Comparison of ENCODE assay signal across 11 mouse cellular contexts in genomic region chr10:42091546-42092168, GRCm38 (mm10).
A peak's percentile ranks its signal among the peaks of the same experiment; 100 is the strongest.
DNase-seq lines count a peak whose midpoint lies in the region; ATAC-seq and TF ChIP-seq lines count a peak whose summit lies in the region.
"Had no signal": no experiment of that assay in that cellular context is flagged by ENCODE, and none has a peak within 500 bp of the region (broad histone marks: within the 10 kb centered on the region; RNA-seq: fewer than 3 reads in every experiment).

No protein-coding gene starts in this region.

- WGBS in intestine, embryonic 14.5 days, result 66% methylated on average over 11 of the region's 11 CpGs
- WGBS in intestine, postnatal 0 days, result 73% methylated on average over 11 of the region's 11 CpGs
- 62% methylated on average over 11 of the region's 11 CpGs for WGBS in stomach, embryonic 15.5 days
- WGBS in hindbrain, embryonic 16.5 days, result 68% methylated on average over 11 of the region's 11 CpGs

- TF ChIP-seq CTCF in intestine, postnatal 0 days (IDR thresholded peaks at IDR 0.05; ENCODE audit: low read depth), result no peak

- H3K4me2 ChIP-seq in intestine, embryonic 14.5 days (ENCODE audit: low read length), result no peak overlapping the region
- no peak overlapping the region for H3K4me2 ChIP-seq in intestine, postnatal 0 days (replicated peaks; ENCODE audit: low read depth)
- no peak overlapping the region for H3K4me2 ChIP-seq in stomach, embryonic 15.5 days
- no peak overlapping the region for H3K4me2 ChIP-seq in hindbrain, embryonic 16.5 days (ENCODE audit: low read length)

- no peak overlapping the region for H3K27ac ChIP-seq in intestine, embryonic 14.5 days (ENCODE audit: low read depth)
- no peak overlapping the region for H3K27ac ChIP-seq in intestine, postnatal 0 days (ENCODE audit: low read depth, low read length)
- H3K27ac ChIP-seq in stomach, embryonic 15.5 days, result peak overlapping the region; percentile 4; the same call in 1 of the 2 replicates
- H3K27ac ChIP-seq in hindbrain, embryonic 16.5 days (ENCODE audit: low read depth, low read length), result no peak overlapping the region

- no peaks in the 10 kb centered on the region for H3K27me3 ChIP-seq in intestine, embryonic 14.5 days (replicated peaks; ENCODE audit: control insufficient read depth, insufficient read depth, low read length)
- no peaks in the 10 kb centered on the region for H3K27me3 ChIP-seq in intestine, postnatal 0 days (replicated peaks; ENCODE audit: control insufficient read depth, insufficient read depth, low read length)
- no peaks in the 10 kb centered on the region for H3K27me3 ChIP-seq in stomach, embryonic 15.5 days (replicated peaks)
- no peaks in the 10 kb centered on the region for H3K27me3 ChIP-seq in hindbrain, embryonic 16.5 days (replicated peaks; ENCODE audit: control insufficient read depth, insufficient read depth, low read length)
- H3K27me3 ChIP-seq: megakaryocyte, embryonic 14.5 days had no signal

- no peaks in the 10 kb centered on the region for H3K36me3 ChIP-seq in intestine, embryonic 14.5 days (ENCODE audit: control insufficient read depth, insufficient read depth, low read length)
- no peaks in the 10 kb centered on the region for H3K36me3 ChIP-seq in intestine, postnatal 0 days (ENCODE audit: control insufficient read depth, insufficient read depth)
- no peaks in the 10 kb centered on the region for H3K36me3 ChIP-seq in stomach, embryonic 15.5 days
- H3K36me3 ChIP-seq in hindbrain, embryonic 16.5 days (ENCODE audit: control insufficient read depth, insufficient read depth, low read length), result no peaks in the 10 kb centered on the region

- no peak overlapping the region for H3K4me3 ChIP-seq in intestine, embryonic 14.5 days (ENCODE audit: low read depth, low read length)
- H3K4me3 ChIP-seq in intestine, postnatal 0 days (ENCODE audit: low read depth, low read length), result no peak overlapping the region
- H3K4me3 ChIP-seq in stomach, embryonic 15.5 days (replicated peaks), result no peak overlapping the region
- H3K4me3 ChIP-seq in hindbrain, embryonic 16.5 days (ENCODE audit: low read length), result no peak overlapping the region
- H3K4me3 ChIP-seq: megakaryocyte, embryonic 14.5 days had no signal

- H3K9me3 ChIP-seq in intestine, embryonic 14.5 days (ENCODE audit: control insufficient read depth, low read length), result no peaks in the 10 kb centered on the region
- no peaks in the 10 kb centered on the region for H3K9me3 ChIP-seq in intestine, postnatal 0 days (ENCODE audit: control insufficient read depth)
- H3K9me3 ChIP-seq in stomach, embryonic 15.5 days, result no peaks in the 10 kb centered on the region
- H3K9me3 ChIP-seq in hindbrain, embryonic 16.5 days (ENCODE audit: control insufficient read depth, low read length), result no peaks in the 10 kb centered on the region

- H3K4me1 ChIP-seq in intestine, embryonic 14.5 days (replicated peaks; ENCODE audit: control insufficient read depth, insufficient read depth, low read length), result peaks cover 17% of the 10 kb centered on the region
- 0 out of 2 replicates have a peak, but pooled peaks cover 13% of the 10 kb centered on the region for H3K4me1 ChIP-seq in intestine, postnatal 0 days (replicated peaks; ENCODE audit: control insufficient read depth, insufficient read depth, low read length)
- H3K4me1 ChIP-seq in stomach, embryonic 15.5 days, result peaks cover 22% of the 10 kb centered on the region
- peaks cover 10% of the 10 kb centered on the region for H3K4me1 ChIP-seq in hindbrain, embryonic 16.5 days (ENCODE audit: control insufficient read depth, insufficient read depth, low read depth, low read length)

- H3K9ac ChIP-seq in intestine, embryonic 14.5 days (ENCODE audit: low read length), result no peak overlapping the region
- no peak overlapping the region for H3K9ac ChIP-seq in intestine, postnatal 0 days (ENCODE audit: low read depth, low read length)
- H3K9ac ChIP-seq in stomach, embryonic 15.5 days, result no peak overlapping the region
- no peak overlapping the region for H3K9ac ChIP-seq in hindbrain, embryonic 16.5 days (ENCODE audit: low read depth, low read length)

- peak; percentile 40; the same call in 1 of the 2 replicates for ATAC-seq in intestine, embryonic 14.5 days (replicated peaks; ENCODE audit: low FRiP score, low TSS enrichment, low read depth)
- ATAC-seq in intestine, postnatal 0 days, result no peak
- ATAC-seq in erythroid progenitor cell, adult 5-6 weeks (replicated peaks; ENCODE audit: low FRiP score, poor library complexity, severe bottlenecking), result peak; percentile 20; the same call in 1 of the 2 replicates
- ATAC-seq in stomach, embryonic 15.5 days (ENCODE audit: insufficient read depth, low FRiP score, low read depth), result 0 out of 2 replicates have a peak, but pooled peaks have one; percentile 44
- ATAC-seq in hindbrain, embryonic 16.5 days, result no peak

- DNase-seq in heart, adult 11 months, result peak; percentile 88
- DNase-seq in heart, postnatal 4 days, result no peak
- no peak for DNase-seq in intestine, embryonic 14.5 days (ENCODE audit: low spot score)
- no peak for DNase-seq in urinary bladder, postnatal 10 days (ENCODE audit: low spot score)
- DNase-seq: B cell, adult 2 months; thymus, adult 18-20 months had no signal

Comparison
In these comparisons a context has a peak if more than half of its experiments do, and no peak if none do; other contexts are left out.
1. ATAC-seq: peak in intestine, embryonic 14.5 days (single experiment), erythroid progenitor cell, adult 5-6 weeks (single experiment) and stomach, embryonic 15.5 days (single experiment); none in intestine, postnatal 0 days (single experiment) and hindbrain, embryonic 16.5 days (single experiment).